Mouse (Mus musculus) testis, adult 2 months (tissue): Measurements from ENCODE around the gene Gnai3. TPM values are rescaled to one million over a fixed set of nuclear protein-coding genes. Genes with fewer than 3 reads are reported as not detected.

Source experiments
- H3K27ac ChIP-seq: fragments of 200-500 bp; 2 replicates; pipeline ENCODE4 v1.5.1; 2012; ENCODE audit warnings: low read depth, low read length; ENCODE audit not compliant: control insufficient read depth, insufficient read depth
- H3K27me3 ChIP-seq: fragments of 200-500 bp; 2 replicates; pipeline ENCODE4 v1.6.1; 2012; ENCODE audit warnings: mild to moderate bottlenecking, low read length, moderate library complexity; ENCODE audit not compliant: control insufficient read depth, insufficient read depth
- H3K36me3 ChIP-seq: fragments of 200-500 bp; 2 replicates; pipeline ENCODE4 v1.6.1; 2012; ENCODE audit warnings: mild to moderate bottlenecking, low read length; ENCODE audit not compliant: control insufficient read depth, insufficient read depth
- H3K4me1 ChIP-seq: fragments of 200-500 bp; 2 replicates; pipeline ENCODE4 v1.6.1; 2012; ENCODE audit warnings: low read length; ENCODE audit not compliant: control insufficient read depth, insufficient read depth
- H3K4me3 ChIP-seq: fragments of 200-500 bp; 2 replicates; pipeline ENCODE4 v1.5.1; 2012; ENCODE audit warnings: low read depth, mild to moderate bottlenecking, low read length, moderate library complexity, mixed read lengths; ENCODE audit not compliant: control insufficient read depth
- CTCF ChIP-seq: fragments of 200-500 bp; IDR thresholded peaks from 2 replicates; pipeline ENCODE4 v1.5.1; 2012; ENCODE audit warnings: low read depth, mild to moderate bottlenecking, inconsistent platforms, low read length, moderate library complexity; ENCODE audit not compliant: control insufficient read depth, insufficient read depth, insufficient replicate concordance
- POLR2A ChIP-seq: fragments of 200-500 bp; IDR thresholded peaks from 2 replicates; pipeline ENCODE4 v1.6.1; 2012; ENCODE audit warnings: low read depth, mild to moderate bottlenecking, inconsistent platforms, low read length, moderate library complexity; ENCODE audit not compliant: control insufficient read depth
- polyA plus RNA-seq: library from polyadenylated mRNA; depleted of rRNA; stranded (reverse); fragments of >200 nt; gene quantifications from 2 replicates; pipeline ENCODE4 v1.2.3, GENCODE M21; 2012

Gnai3 gene
- polyA plus RNA-seq, 1 experiment, result 15.8 TPM

- Histone ChIP-seq H3K36me3 (no peaks in the 10 kb centered on the region), H3K27ac (no peak overlapping the region), H3K4me3 (no peak overlapping the region), H3K4me1 (no peaks in the 10 kb centered on the region; the same call in 1 of the 2 replicates), H3K27me3 (no peaks in the 10 kb centered on the region)
- TF ChIP-seq CTCF (peak; percentile 83), POLR2A (no peak)
These were observed 75.4 kb downstream of the Gnai3 start for GRCm38 (mm10) chr3:108070295-108071293.

GRCm38 (mm10) chr3:108069231-108069870 is 76.6 kb downstream of the Gnai3 start:
- Histone ChIP-seq H3K27ac (no peak overlapping the region; the same call in 1 of the 2 replicates), H3K4me1 (no peaks in the 10 kb centered on the region; the same call in 1 of the 2 replicates), H3K4me3 (no peak overlapping the region), H3K27me3 (no peaks in the 10 kb centered on the region), H3K36me3 (no peaks in the 10 kb centered on the region)
- TF ChIP-seq CTCF (no peak), POLR2A (peak; percentile 34)

- no peaks in the 10 kb centered on the region; the same call in 1 of the 2 replicates for H3K4me1 ChIP-seq
- TF ChIP-seq CTCF (no peak), POLR2A (no peak)
- no peaks in the 10 kb centered on the region for H3K36me3 ChIP-seq
- H3K4me3 ChIP-seq, result no peak overlapping the region
- no peaks in the 10 kb centered on the region for H3K27me3 ChIP-seq
- H3K27ac ChIP-seq, result no peak overlapping the region
These were observed 77.1 kb downstream of the Gnai3 start for GRCm38 (mm10) chr3:108068826-108069225.

GRCm38 (mm10) chr3:108067370-108067934 is 78.5 kb downstream of the Gnai3 start:
- H3K36me3 ChIP-seq, result no peaks in the 10 kb centered on the region
- H3K27ac ChIP-seq, result no peak overlapping the region
- H3K4me1 ChIP-seq, result no peaks in the 10 kb centered on the region; the same call in 1 of the 2 replicates
- no peak for TF ChIP-seq POLR2A
- no peak for TF ChIP-seq CTCF
- H3K27me3 ChIP-seq, result no peaks in the 10 kb centered on the region
- H3K4me3 ChIP-seq, result no peak overlapping the region

- Histone ChIP-seq H3K4me1 (no peaks in the 10 kb centered on the region; the same call in 1 of the 2 replicates), H3K27ac (no peak overlapping the region), H3K27me3 (no peaks in the 10 kb centered on the region), H3K36me3 (no peaks in the 10 kb centered on the region), H3K4me3 (no peak overlapping the region)
- no peak for TF ChIP-seq CTCF
- TF ChIP-seq POLR2A, result no peak
These were observed 80.4 kb downstream of the Gnai3 start for GRCm38 (mm10) chr3:108065551-108065950.

GRCm38 (mm10) chr3:108064672-108065071 is 81.3 kb downstream of the Gnai3 start:
- 0 out of 2 replicates have a peak overlapping the region, but pooled peaks have one; percentile 0 for H3K27ac ChIP-seq
- no peak overlapping the region for H3K4me3 ChIP-seq
- TF ChIP-seq CTCF (no peak), POLR2A (no peak)

More at GRCm38 (mm10) chr3:108064672-108065071, 81.3 kb downstream of the Gnai3 start:
- Histone ChIP-seq H3K27me3 (no peaks in the 10 kb centered on the region), H3K4me1 (no peaks in the 10 kb centered on the region; the same call in 1 of the 2 replicates), H3K36me3 (no peaks in the 10 kb centered on the region)
